Mouse (Mus musculus) heart, postnatal 0 days (tissue): ENCODE data around the gene Myo16.

Experiments used
- CTCF ChIP-seq: IDR thresholded peaks from 2 replicates; pipeline ENCODE4 v1.5.1; 2016; ENCODE audit warnings: antibody characterized with exemption, control low read depth, low read depth
- EP300 ChIP-seq: IDR thresholded peaks from 2 replicates; pipeline ENCODE4 v1.6.1; 2016; ENCODE audit warnings: antibody characterized with exemption, low read depth

- TF ChIP-seq CTCF, result no peak
- TF ChIP-seq EP300, result no peak
Measured at GRCm38 (mm10) chr8:10362949-10363348, 209.2 kb downstream of the Myo16 start.
